Mouse (Mus musculus) MEL (cell line): ENCODE measurements around the gene Exph5. TPM values are rescaled to one million over a fixed set of nuclear protein-coding genes. Genes with fewer than 3 reads are reported as not detected.

ENCODE experiments used
- DNase-seq: peaks from one replicate; pipeline ENCODE4 v3.0.0; 2011; ENCODE audit warnings: low read depth, low spot score
- H3K27ac ChIP-seq: 2 replicates; pipeline ENCODE4 v1.5.1; 2012; ENCODE audit warnings: low read depth, mild to moderate bottlenecking, control low read depth, low read length, moderate library complexity; ENCODE audit not compliant: control insufficient read depth
- H3K27me3 ChIP-seq, 2 experiments: fragments of 150-350 bp in 1 of 2; sonication (generic) in 1 of 2; 2 replicates each; pipeline ENCODE4 v1.6.1; 2012; ENCODE audit warnings: low read length in 2 of 2, mild to moderate bottlenecking in 2 of 2, improper control_type of control experiment in 1 of 2, moderate library complexity in 1 of 2; ENCODE audit not compliant: insufficient read depth in 2 of 2, control insufficient read depth in 1 of 2
- H3K36me3 ChIP-seq, 2 experiments: 2 replicates each; pipeline ENCODE4 v1.6.1; 2012 to 2014; ENCODE audit warnings: low read length in 2 of 2, improper control_type of control experiment in 1 of 2, inconsistent platforms in 1 of 2, mild to moderate bottlenecking in 1 of 2; ENCODE audit not compliant: insufficient read depth in 2 of 2, control insufficient read depth in 1 of 2
- H3K4me1 ChIP-seq, 2 experiments: fragments of 150-350 bp in 1 of 2; sonication (generic) in 1 of 2; 2 replicates each; pipeline ENCODE4 v1.6.1; 2012; ENCODE audit warnings: low read length in 2 of 2, improper control_type of control experiment in 1 of 2, mild to moderate bottlenecking in 1 of 2; ENCODE audit not compliant: insufficient read depth in 2 of 2, control insufficient read depth in 1 of 2
- H3K4me3 ChIP-seq, 2 experiments: fragments of 150-350 bp in 1 of 2; sonication (generic) in 1 of 2; 2 replicates each; pipeline ENCODE4 v1.5.1; 2012; ENCODE audit warnings: low read depth in 2 of 2, low read length in 2 of 2, mild to moderate bottlenecking in 2 of 2, moderate library complexity in 2 of 2, control low read depth in 1 of 2, improper control_type of control experiment in 1 of 2; ENCODE audit not compliant: control insufficient read depth in 1 of 2, insufficient read depth in 1 of 2
- H3K79me2 ChIP-seq: 2 replicates; pipeline ENCODE4 v1.6.1; 2012; ENCODE audit warnings: mild to moderate bottlenecking, low read length, moderate library complexity; ENCODE audit not compliant: control insufficient read depth, poor library complexity, insufficient read depth
- H3K9ac ChIP-seq: 2 replicates; pipeline ENCODE4 v1.6.1; 2012; ENCODE audit warnings: low read depth, mild to moderate bottlenecking, control low read depth, low read length, moderate library complexity; ENCODE audit not compliant: control insufficient read depth, poor library complexity, severe bottlenecking
- H3K9me3 ChIP-seq: fragments of 150-350 bp; sonication (generic); replicated peaks from 2 replicates; pipeline ENCODE4 v1.6.1; 2012; ENCODE audit warnings: mild to moderate bottlenecking, low read length, improper control_type of control experiment, moderate library complexity; ENCODE audit not compliant: insufficient read depth
- CHD1 ChIP-seq: IDR thresholded peaks from 2 replicates; pipeline ENCODE4 v1.6.1; 2012; ENCODE audit warnings: low read depth, mild to moderate bottlenecking, inconsistent platforms, low read length, improper control_type of control experiment
- CHD2 ChIP-seq: IDR thresholded peaks from 2 replicates; pipeline ENCODE4 v1.6.1; 2011; ENCODE audit warnings: low read length, improper control_type of control experiment
- E2F4 ChIP-seq: IDR thresholded peaks from 2 replicates; pipeline ENCODE4 v1.6.1; 2011; ENCODE audit warnings: low read depth, low read length, improper control_type of control experiment, borderline replicate concordance
- ETS1 ChIP-seq: IDR thresholded peaks from 2 replicates; pipeline ENCODE4 v1.6.1; 2012; ENCODE audit warnings: low read depth, mild to moderate bottlenecking, inconsistent platforms, low read length, improper control_type of control experiment, moderate library complexity
- GABPA ChIP-seq: IDR thresholded peaks from 2 replicates; pipeline ENCODE4 v1.6.1; 2012; ENCODE audit warnings: low read depth, mild to moderate bottlenecking, inconsistent platforms, low read length, improper control_type of control experiment, moderate library complexity
- JUND ChIP-seq: IDR thresholded peaks from 2 replicates; pipeline ENCODE4 v1.6.1; 2011; ENCODE audit warnings: low read depth, mild to moderate bottlenecking, improper control_type of control experiment, low read length
- MAFK ChIP-seq: IDR thresholded peaks from 2 replicates; pipeline ENCODE4 v1.6.1; 2011; ENCODE audit warnings: low read depth, mild to moderate bottlenecking, low read length, improper control_type of control experiment, borderline replicate concordance
- MAX ChIP-seq: IDR thresholded peaks from 2 replicates; pipeline ENCODE4 v1.6.1; 2011; ENCODE audit warnings: low read length, improper control_type of control experiment
- MAZ ChIP-seq: IDR thresholded peaks from 2 replicates; pipeline ENCODE4 v1.6.1; 2012; ENCODE audit warnings: low read depth, mild to moderate bottlenecking, inconsistent platforms, low read length, improper control_type of control experiment
- MEF2A ChIP-seq: IDR thresholded peaks from 2 replicates; pipeline ENCODE4 v1.6.1; 2014; ENCODE audit warnings: low read depth, mild to moderate bottlenecking, inconsistent platforms, low read length, improper control_type of control experiment; ENCODE audit not compliant: poor library complexity, insufficient replicate concordance, severe bottlenecking; ENCODE audit errors: extremely low read depth
- POLR2AphosphoS2 ChIP-seq: IDR thresholded peaks from 2 replicates; pipeline ENCODE4 v1.6.1; 2011; ENCODE audit warnings: low read length, improper control_type of control experiment
- SIN3A ChIP-seq: IDR thresholded peaks from 2 replicates; pipeline ENCODE4 v1.6.1; 2012; ENCODE audit warnings: low read length, improper control_type of control experiment, inconsistent platforms
- UBTF ChIP-seq: IDR thresholded peaks from 2 replicates; pipeline ENCODE4 v1.6.1; 2012; ENCODE audit warnings: low read depth, mild to moderate bottlenecking, inconsistent platforms, low read length, improper control_type of control experiment, moderate library complexity, borderline replicate concordance; ENCODE audit not compliant: insufficient read depth
- ZC3H11A ChIP-seq: IDR thresholded peaks from 2 replicates; pipeline ENCODE4 v1.6.1; 2012; ENCODE audit warnings: low read depth, mild to moderate bottlenecking, inconsistent platforms, low read length, improper control_type of control experiment
- ZKSCAN1 ChIP-seq: IDR thresholded peaks from 2 replicates; pipeline ENCODE4 v1.6.1; 2012; ENCODE audit warnings: low read depth, mild to moderate bottlenecking, inconsistent platforms, low read length, improper control_type of control experiment, moderate library complexity
- ZMIZ1 ChIP-seq: IDR thresholded peaks from 2 replicates; pipeline ENCODE4 v1.6.1; 2012; ENCODE audit warnings: low read depth, mild to moderate bottlenecking, inconsistent platforms, low read length, improper control_type of control experiment, moderate library complexity
- polyA plus RNA-seq, 2 experiments: library from polyadenylated mRNA; stranded (reverse) in 1 of 2; unstranded in 1 of 2; fragments of >175 nt in 1 of 2; fragments of >200 nt in 1 of 2; gene quantifications; 2 replicates each; pipeline versions ENCODE4 v1.2.1 to v1.2.4; 2012; ENCODE audit warnings: low replicate concordance in 2 of 2, low read depth in 1 of 2; ENCODE audit not compliant: insufficient read length in 2 of 2, insufficient read depth in 1 of 2, missing spikeins in 1 of 2
- total RNA-seq: library from RNA; depleted of rRNA; stranded (reverse); fragments of 300-350 nt; gene quantifications from 2 replicates; pipeline ENCODE4 v1.2.3, GENCODE M21; 2012

Gene Exph5
- total and polyA plus RNA-seq, 3 experiments, result not detected

DNA sequence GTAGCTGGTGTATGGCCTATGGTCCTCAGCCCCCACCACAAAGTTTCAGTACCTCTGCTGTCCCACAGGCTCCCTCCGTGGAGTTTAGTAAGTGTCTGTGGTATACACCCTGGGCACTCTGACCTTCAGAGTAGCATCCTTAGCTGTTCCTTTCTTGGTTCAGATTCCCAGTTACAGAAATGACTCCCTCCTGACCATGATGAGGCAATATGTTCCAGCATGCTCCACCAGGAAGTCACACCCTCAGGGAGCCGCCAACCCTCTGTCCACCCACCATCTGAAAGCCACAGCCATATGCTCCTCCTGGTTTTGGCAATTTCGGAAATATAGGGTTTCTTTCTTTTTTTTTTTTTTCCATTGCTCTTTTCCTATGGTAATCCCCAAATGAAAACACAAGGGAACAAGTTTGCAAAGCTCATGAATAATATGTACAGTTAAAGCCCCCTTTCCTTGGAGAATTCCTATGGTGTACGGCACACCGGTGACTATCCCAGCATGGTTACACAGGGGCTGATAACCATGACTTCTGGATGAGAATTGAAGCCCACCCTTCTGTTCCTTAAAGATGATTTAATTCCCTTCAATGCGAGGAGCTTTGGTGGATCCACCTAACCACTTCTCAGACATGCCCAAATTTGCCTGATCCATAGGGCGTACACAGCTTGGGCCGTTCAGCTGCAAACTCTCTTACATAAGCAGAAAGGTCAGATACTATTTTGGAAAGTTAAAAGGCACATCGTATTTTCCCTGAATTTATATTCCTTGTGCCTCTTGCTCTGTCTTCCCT lies 43.4 kb downstream of the Exph5 start:
- Histone ChIP-seq H3K27ac (no peak overlapping the region), H3K9ac (no peak overlapping the region), H3K79me2 (no peaks in the 10 kb centered on the region), H3K36me3 (no peaks in the 10 kb centered on the region), H3K27me3 (peaks cover 9 to 13% of the 10 kb centered on the region in 2 experiments), H3K4me1 (no peaks in the 10 kb centered on the region)
- DNase-seq, result no peak
- TF ChIP-seq CHD1 (no peak), GABPA (no peak), ZC3H11A (no peak), MAZ (no peak), ETS1 (no peak), CHD2 (no peak), UBTF (no peak), MEF2A (no peak), MAFK (no peak), POLR2AphosphoS2 (no peak), JUND (no peak), ZMIZ1 (no peak)
- TF ChIP-seq, all 39 proteins: peak for 0
- no peak overlapping the region for H3K4me3 ChIP-seq
- H3K9me3 ChIP-seq, result no peaks in the 10 kb centered on the region

DNA sequence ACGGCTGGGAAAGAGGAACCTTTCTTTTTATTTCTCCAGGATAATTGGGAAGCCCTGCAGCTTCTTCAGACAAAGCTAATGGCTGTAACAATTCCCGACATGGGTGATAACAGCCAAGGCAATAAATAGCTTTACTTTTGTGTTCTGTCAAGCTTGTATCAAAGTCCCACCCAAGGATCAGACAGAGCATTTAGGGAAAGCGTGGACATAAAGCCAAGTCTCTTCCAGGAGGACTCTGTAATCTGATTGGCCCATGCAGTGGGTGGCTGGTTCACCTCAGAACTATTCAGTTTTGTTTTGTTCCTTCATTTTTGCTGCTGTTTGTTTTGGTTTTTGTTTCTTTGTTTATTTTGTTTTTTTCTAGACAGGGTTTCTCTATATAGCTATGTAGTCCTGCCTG lies 44.3 kb downstream of the Exph5 start:
- Histone ChIP-seq H3K27me3 (peaks cover 9 to 13% of the 10 kb centered on the region in 2 experiments), H3K36me3 (no peaks in the 10 kb centered on the region), H3K9me3 (no peaks in the 10 kb centered on the region), H3K79me2 (no peaks in the 10 kb centered on the region), H3K27ac (no peak overlapping the region), H3K4me1 (no peaks in the 10 kb centered on the region), H3K4me3 (no peak overlapping the region), H3K9ac (no peak overlapping the region)
- DNase-seq, result no peak
- TF ChIP-seq E2F4, result no peak
- no peak for TF ChIP-seq SIN3A
- TF ChIP-seq MAX, result no peak
- no peak for TF ChIP-seq ZKSCAN1
